Mouse (Mus musculus): ENCODE results near the gene Cdk10. TPM values are rescaled to one million over a fixed set of nuclear protein-coding genes. Genes with fewer than 3 reads are reported as not detected.

Gene Cdk10
- polyA plus RNA-seq, 1 experiment, result 97.0 TPM

DNA sequence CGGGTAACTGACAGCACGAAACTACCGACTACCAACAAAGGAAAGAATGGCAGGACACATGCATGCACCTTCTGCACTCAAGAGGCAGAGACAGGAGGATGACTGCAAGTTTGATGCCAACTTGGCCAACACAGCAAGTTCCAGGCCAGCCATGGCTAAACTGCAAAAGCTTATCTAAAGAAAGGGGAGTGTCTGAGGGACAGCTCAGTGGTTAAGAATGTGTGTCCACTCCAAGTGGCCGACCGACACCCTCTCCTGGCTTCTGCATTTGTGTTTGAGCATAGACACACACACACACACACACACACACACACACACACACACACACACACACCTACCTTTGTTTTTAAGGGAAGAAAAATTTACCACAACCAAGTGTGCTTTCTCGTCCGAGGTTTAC, 53.8 kb downstream of the Cdk10 start:
- 78% methylated on average over 7 of the region's 7 CpGs for WGBS
- DNase-seq, result no peak
- H3K27me3 ChIP-seq (ENCODE audit: control insufficient read depth, insufficient read depth, low read length), result no peaks in the 10 kb centered on the region
- H3K27ac ChIP-seq (ENCODE audit: insufficient read depth, low read length), result no peak overlapping the region
- TF ChIP-seq POLR2A (IDR thresholded peaks at IDR 0.05; ENCODE audit: borderline replicate concordance, insufficient read depth, low read length) (no peak), CTCF (IDR thresholded peaks at IDR 0.05; ENCODE audit: borderline replicate concordance, insufficient read depth, low read depth, low read length) (no peak)
- H3K4me1 ChIP-seq (ENCODE audit: control insufficient read depth, insufficient read depth, low read length), result no peaks in the 10 kb centered on the region
- no peak overlapping the region for H3K4me3 ChIP-seq (replicated peaks; ENCODE audit: insufficient read depth, low read depth, low read length)

DNA sequence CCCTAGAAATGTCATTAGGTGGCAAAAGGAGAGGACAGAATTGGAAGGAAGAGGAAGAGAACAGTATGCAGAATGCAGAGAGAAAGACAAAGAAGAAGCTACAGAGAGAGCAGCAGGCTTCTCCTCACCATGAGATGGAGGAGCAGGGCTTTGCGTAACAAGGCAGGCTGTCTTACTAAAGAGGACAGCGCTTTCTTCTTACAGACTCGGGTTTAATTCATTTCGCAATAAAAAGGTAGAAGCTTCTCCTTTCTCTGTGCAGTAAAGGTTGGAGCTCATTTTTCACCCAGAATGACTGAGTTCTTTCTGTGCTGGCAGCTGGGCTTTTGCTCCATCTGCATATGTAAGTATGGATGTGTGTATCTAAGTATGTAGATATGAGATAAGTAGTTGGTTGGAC, 55.2 kb downstream of the Cdk10 start:
- 90% methylated on average over 4 of the region's 4 CpGs for WGBS
- no peaks in the 10 kb centered on the region for H3K4me1 ChIP-seq (ENCODE audit: control insufficient read depth, insufficient read depth, low read length)
- TF ChIP-seq CTCF (IDR thresholded peaks at IDR 0.05; ENCODE audit: borderline replicate concordance, insufficient read depth, low read depth, low read length) (no peak), POLR2A (IDR thresholded peaks at IDR 0.05; ENCODE audit: borderline replicate concordance, insufficient read depth, low read length) (no peak)
- H3K27ac ChIP-seq (ENCODE audit: insufficient read depth, low read length), result no peak overlapping the region
- H3K4me3 ChIP-seq (replicated peaks; ENCODE audit: insufficient read depth, low read depth, low read length), result no peak overlapping the region
- H3K27me3 ChIP-seq (ENCODE audit: control insufficient read depth, insufficient read depth, low read length), result no peaks in the 10 kb centered on the region
- no peak for DNase-seq

GRCm38 (mm10) chr8:123280302-123281094, 55.9 kb downstream of the Cdk10 start:
- Histone ChIP-seq H3K27me3 (ENCODE audit: control insufficient read depth, insufficient read depth, low read length) (no peaks in the 10 kb centered on the region), H3K4me3 (replicated peaks; ENCODE audit: insufficient read depth, low read depth, low read length) (no peak overlapping the region), H3K4me1 (ENCODE audit: control insufficient read depth, insufficient read depth, low read length) (no peaks in the 10 kb centered on the region), H3K27ac (ENCODE audit: insufficient read depth, low read length) (no peak overlapping the region)
- WGBS, result 81% methylated on average over 13 of the region's 13 CpGs
- DNase-seq, result no peak
- TF ChIP-seq POLR2A (IDR thresholded peaks at IDR 0.05; ENCODE audit: borderline replicate concordance, insufficient read depth, low read length) (no peak), CTCF (IDR thresholded peaks at IDR 0.05; ENCODE audit: borderline replicate concordance, insufficient read depth, low read depth, low read length) (no peak)

Other genes with a start within 250 kb of the Cdk10 start
- 104 and 105 TPM in 2 replicates for gene Ankrd11, start 182.6 kb upstream of the Cdk10 start, polyA plus RNA-seq (2012; rRNA removed)
- 103 and 104 TPM in 2 replicates for gene Spg7, start 161.9 kb upstream of the Cdk10 start, polyA plus RNA-seq (2012; rRNA removed)
- gene Rpl13, start 122.5 kb upstream of the Cdk10 start, polyA plus RNA-seq (2012; rRNA removed), result 829 and 864 TPM in 2 replicates
- 6.2 and 7.1 TPM in 2 replicates for gene Cpne7, start 107.5 kb upstream of the Cdk10 start, polyA plus RNA-seq (2012; rRNA removed)
- gene Sult5a1, start 66.5 kb upstream of the Cdk10 start, polyA plus RNA-seq (2012; rRNA removed), result 0.39 and 0.60 TPM in 2 replicates
- 0.16 and 0.59 TPM in 2 replicates for gene Dpep1, start 38.6 kb upstream of the Cdk10 start, polyA plus RNA-seq (2012; rRNA removed)
- 95.0 and 98.2 TPM in 2 replicates for gene Chmp1a, start 12.1 kb upstream of the Cdk10 start, polyA plus RNA-seq (2012; rRNA removed)
- gene Spata33, start 12.0 kb upstream of the Cdk10 start, polyA plus RNA-seq (2012; rRNA removed), result 6.4 TPM in 2 replicates
- gene Spata2l, start 11.4 kb downstream of the Cdk10 start, polyA plus RNA-seq (2012; rRNA removed), result 18.5 and 22.1 TPM in 2 replicates
- 33.5 and 36.8 TPM in 2 replicates for gene Zfp276, start 29.4 kb downstream of the Cdk10 start, polyA plus RNA-seq (2012; rRNA removed)
- 83.7 and 86.7 TPM in 2 replicates for gene Vps9d1, start 29.5 kb downstream of the Cdk10 start, polyA plus RNA-seq (2012; rRNA removed)
- 3.9 and 4.5 TPM in 2 replicates for gene Fanca, start 93.7 kb downstream of the Cdk10 start, polyA plus RNA-seq (2012; rRNA removed)
- gene Spire2, start 107.9 kb downstream of the Cdk10 start, polyA plus RNA-seq (2012; rRNA removed), result 33.0 and 36.4 TPM in 2 replicates
- 691 and 692 TPM in 2 replicates for gene Tcf25, start 148.9 kb downstream of the Cdk10 start, polyA plus RNA-seq (2012; rRNA removed)
- 0.05 and 0.06 TPM in 2 replicates for gene Mc1r, start 182.3 kb downstream of the Cdk10 start, polyA plus RNA-seq (2012; rRNA removed)
- 670 and 684 TPM in 2 replicates for gene Tubb3, start 186.6 kb downstream of the Cdk10 start, polyA plus RNA-seq (2012; rRNA removed)
- gene Def8, start 198.7 kb downstream of the Cdk10 start, polyA plus RNA-seq (2012; rRNA removed), result 73.1 and 73.4 TPM in 2 replicates

Measured in cerebellum, adult 2 months (tissue).